ENCODE assay signal across 40 mouse cellular contexts in the genomic region with DNA sequence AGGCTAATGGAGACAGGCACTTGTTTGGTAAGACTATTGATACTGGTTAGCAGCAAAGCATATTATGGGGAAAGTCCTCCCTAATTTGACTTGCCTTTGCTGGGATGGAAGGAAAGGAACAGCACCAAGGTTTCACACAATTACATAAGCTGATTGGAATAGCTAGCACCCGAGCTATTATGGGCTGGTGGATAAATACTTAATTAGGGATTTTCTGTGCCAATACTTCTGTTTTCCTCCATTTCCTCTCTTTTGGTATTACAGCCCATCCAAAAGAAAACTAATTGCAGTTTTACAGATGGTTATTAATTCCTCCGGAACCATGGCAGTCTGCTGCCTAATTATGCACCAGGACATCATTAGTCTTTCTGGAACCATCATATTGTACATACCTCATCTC. TPM values are rescaled to one million over a fixed set of nuclear protein-coding genes. Genes with fewer than 3 reads are reported as not detected.
"Had no signal": no experiment of that assay in that cellular context is flagged by ENCODE, and none has a peak within 500 bp of the region (broad histone marks: within the 10 kb centered on the region; RNA-seq: fewer than 3 reads in every experiment).

No protein-coding gene starts in this region.

- H3K36me3 ChIP-seq: heart, embryonic 10.5 days; heart, embryonic 12.5 days; hindbrain, embryonic 10.5 days; hindbrain, embryonic 12.5 days; intestine, embryonic 15.5 days; limb, embryonic 10.5 days; limb, embryonic 12.5 days; liver, embryonic 13.5 days; liver, embryonic 15.5 days had no signal

- H3K4me3 ChIP-seq: heart, embryonic 10.5 days; heart, embryonic 12.5 days; hindbrain, embryonic 10.5 days; hindbrain, embryonic 12.5 days; intestine, embryonic 15.5 days; left cerebral cortex, adult 2 months; limb, embryonic 10.5 days; limb, embryonic 12.5 days; liver, embryonic 13.5 days; liver, embryonic 15.5 days had no signal

- DNase-seq: gastrocnemius, postnatal 10 days; gastrocnemius, postnatal 25 days; heart, adult 18-20 months; heart, postnatal 10 days; heart, postnatal 4 days; kidney, adult 18-20 months; kidney, adult 8-10 months; kidney, postnatal 10 days; kidney, postnatal 25 days; kidney, postnatal 4 days; liver; liver, embryonic 13.5 days; liver, postnatal 0 days; lung, adult 2 months had no signal

- H3K4me2 ChIP-seq: heart, embryonic 12.5 days; hindbrain, embryonic 12.5 days; hindbrain, embryonic 14.5 days; intestine, embryonic 15.5 days; limb, embryonic 12.5 days; liver, embryonic 11.5 days; liver, embryonic 13.5 days; liver, embryonic 15.5 days had no signal

- H3K9me3 ChIP-seq: heart, embryonic 10.5 days; heart, embryonic 12.5 days; hindbrain, embryonic 10.5 days; hindbrain, embryonic 12.5 days; intestine, embryonic 15.5 days; limb, embryonic 10.5 days; limb, embryonic 12.5 days; liver, embryonic 13.5 days; liver, embryonic 15.5 days had no signal

- H3K27me3 ChIP-seq: heart, embryonic 12.5 days; hindbrain, embryonic 12.5 days; intestine, embryonic 15.5 days; limb, embryonic 12.5 days; liver, embryonic 13.5 days; liver, embryonic 15.5 days had no signal

- ATAC-seq: hindbrain, embryonic 16.5 days; inflammation-experienced regulatory T-cells, adult 6 months; intestine, embryonic 15.5 days; intestine, postnatal 0 days; liver, postnatal 0 days had no signal

- H3K9ac ChIP-seq: heart, embryonic 12.5 days; hindbrain, embryonic 12.5 days; hindbrain, embryonic 14.5 days; intestine, embryonic 15.5 days; limb, embryonic 12.5 days; liver, embryonic 13.5 days; liver, embryonic 15.5 days; liver, postnatal 0 days had no signal

- H3K27ac ChIP-seq: heart, embryonic 10.5 days; hindbrain, embryonic 10.5 days; hindbrain, embryonic 12.5 days; hindbrain, embryonic 14.5 days; intestine, embryonic 15.5 days; left cerebral cortex, adult 2 months; limb, embryonic 10.5 days; limb, embryonic 12.5 days; liver, embryonic 13.5 days; liver, embryonic 15.5 days had no signal

- H3K4me1 ChIP-seq: heart, embryonic 10.5 days; heart, embryonic 12.5 days; hindbrain, embryonic 10.5 days; hindbrain, embryonic 12.5 days; intestine, embryonic 15.5 days; limb, embryonic 10.5 days; limb, embryonic 12.5 days had no signal

RNA-seq across cellular contexts. Expression of a gene that starts 17.8 kb away (rescaled TPM):
- total RNA-seq: granulocyte monocyte progenitor cell, adult 5-6 weeks had no signal

RNA-seq across cellular contexts. Expression of a gene that starts 32.5 kb away (rescaled TPM):
- total RNA-seq: gastrocnemius, postnatal 10 days; gastrocnemius, postnatal 25 days; gastrocnemius, postnatal 4 days; granulocyte monocyte progenitor cell, adult 5-6 weeks; heart, adult 18-20 months; heart, adult 8-10 months; heart, postnatal 10 days; heart, postnatal 25 days; heart, postnatal 4 days; layer of hippocampus, postnatal 25 days; left cerebral cortex, adult 2 months; left cerebral cortex, postnatal 14 days; left cerebral cortex, postnatal 36 days had no signal
- polyA plus RNA-seq: heart, embryonic 10.5 days; heart, embryonic 12.5 days; heart, embryonic 14.5 days; heart, embryonic 16.5 days; hindbrain, embryonic 12.5 days; hindbrain, embryonic 14.5 days; intestine, embryonic 15.5 days; kidney, embryonic 14.5 days; kidney, embryonic 16.5 days; limb, embryonic 12.5 days; limb, embryonic 14.5 days; liver, embryonic 11.5 days; liver, embryonic 13.5 days; liver, embryonic 15.5 days; liver, postnatal 0 days had no signal

RNA-seq across cellular contexts. Expression of a gene that starts 40.4 kb away (rescaled TPM):
- total RNA-seq: gastrocnemius, postnatal 10 days; gastrocnemius, postnatal 25 days; gastrocnemius, postnatal 4 days; granulocyte monocyte progenitor cell, adult 5-6 weeks; heart, adult 8-10 months; heart, postnatal 10 days; heart, postnatal 25 days; heart, postnatal 4 days; layer of hippocampus, postnatal 25 days; left cerebral cortex, adult 2 months; left cerebral cortex, postnatal 14 days; left cerebral cortex, postnatal 36 days had no signal
- polyA plus RNA-seq: heart, embryonic 10.5 days; heart, embryonic 12.5 days; heart, embryonic 14.5 days; intestine, postnatal 0 days; kidney, embryonic 14.5 days; limb, embryonic 10.5 days had no signal
